ENCODE assay signal across 14 mouse cellular contexts in the genomic region with DNA sequence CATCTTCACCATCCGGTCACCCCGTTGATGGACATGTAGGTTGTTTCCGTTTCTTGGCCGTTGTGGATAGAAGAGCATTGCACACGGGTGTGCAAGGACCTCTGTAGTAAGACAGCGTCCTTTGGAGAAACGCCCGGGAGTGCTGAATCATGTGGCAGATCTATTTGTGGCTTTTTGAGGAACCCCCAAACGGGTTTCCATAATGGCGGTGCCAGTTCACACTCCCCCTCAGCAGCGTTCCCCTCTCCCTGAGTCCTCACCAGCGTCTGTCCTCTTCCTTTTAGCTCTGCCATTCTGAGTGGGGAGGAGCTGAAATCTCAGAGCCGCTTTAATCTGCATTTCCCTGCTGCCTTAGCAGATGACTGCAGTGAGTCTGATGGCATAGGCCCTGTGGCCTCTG.
DNase-seq lines count a peak whose midpoint lies in the region; ATAC-seq lines count a peak whose summit lies in the region.
"Had no signal": no experiment of that assay in that cellular context is flagged by ENCODE, and none has a peak within 500 bp of the region (broad histone marks: within the 10 kb centered on the region; RNA-seq: fewer than 3 reads in every experiment).

No protein-coding gene starts in this region.

- ATAC-seq in granulocyte monocyte progenitor cell, adult 5-6 weeks (replicated peaks; ENCODE audit: poor library complexity, severe bottlenecking) = peak; percentile 85
- ATAC-seq: activated CD4-positive, CD25-positive, alpha-beta regulatory T cell, adult 4 months; CD4-positive, CD25-positive, alpha-beta regulatory T cell, adult 4 months had no signal

- intact Hi-C loops in left cerebral cortex, postnatal 36 days (cut with DNase I) = no loop called here
- intact Hi-C loops in gastrocnemius, postnatal 14 days (cut with DNase I; ENCODE audit: low total_unique reads) = no loop called here

- peak; percentile 18 to 61 for DNase-seq in layer of hippocampus, adult 18-20 months (ENCODE audit: low spot score in 2 of 2)
- no peak for DNase-seq in layer of hippocampus, adult 9-10 months (ENCODE audit: low spot score)
- DNase-seq in left cerebral cortex, postnatal 36 days (ENCODE audit: low spot score in 2 of 2) = peak; percentile 73 to 76
- DNase-seq in right cerebral cortex, postnatal 36 days (ENCODE audit: low spot score in 2 of 2) = peak; percentile 67 to 74
- DNase-seq in adipocyte (ENCODE audit: low spot score) = no peak
- no peak for DNase-seq in gastrocnemius, postnatal 14 days
- no peak for DNase-seq in cerebellum, adult 9-10 months
- DNase-seq: embryo, embryonic 11 days; kidney, adult 8-10 months; liver, embryonic 13.5 days; spleen, adult 18-20 months had no signal

Comparison
In these comparisons a context has a peak if more than half of its experiments do, and no peak if none do; other contexts are left out.
1. DNase-seq: peak in layer of hippocampus, adult 18-20 months (2 of 2), left cerebral cortex, postnatal 36 days (2 of 2) and right cerebral cortex, postnatal 36 days (2 of 2); none in layer of hippocampus, adult 9-10 months (single experiment), adipocyte (single experiment), gastrocnemius, postnatal 14 days (single experiment) and cerebellum, adult 9-10 months (single experiment).